Mouse (Mus musculus) E14TG2a.4 (cell line): ENCODE measurements at regions not wholly inside any gene's neighbourhood (a gene's known extent, or its start where the extent isn't known, plus 50 kb on each side); places are given as distances from the start of the nearest gene placed in this dataset.

ENCODE experiments used
- CTCF ChIP-seq: conservative IDR thresholded peaks from 2 replicates; pipeline ENCODE4 v1.5.1; 2014; ENCODE audit warnings: low read length
- NANOG ChIP-seq: IDR thresholded peaks from 2 replicates; pipeline ENCODE4 v1.6.1; 2014; ENCODE audit warnings: borderline replicate concordance, low read length, mixed read lengths
- POU5F1 ChIP-seq: IDR thresholded peaks from 2 replicates; pipeline ENCODE4 v1.6.1; 2014; ENCODE audit warnings: low read length, borderline replicate concordance

DNA sequence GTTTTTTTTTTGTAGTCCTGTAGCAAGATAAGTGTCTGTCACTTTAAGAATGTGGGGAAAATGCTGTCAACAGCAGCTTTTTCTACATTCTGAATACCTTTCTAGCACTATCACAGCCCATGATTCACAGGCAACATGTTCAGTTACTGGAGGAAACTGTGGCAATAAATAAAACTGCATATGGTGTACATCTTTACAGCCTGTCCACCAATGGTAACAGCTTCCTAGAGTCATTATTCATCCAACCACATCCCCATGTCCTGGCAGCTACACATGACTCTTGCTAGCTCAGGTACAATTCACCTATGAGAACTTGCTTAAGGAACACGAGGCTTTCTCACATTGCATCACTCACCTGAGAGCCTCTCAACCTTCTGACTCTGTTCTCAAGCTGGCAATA, 247.7 kb upstream of the Clec14a start:
- TF ChIP-seq CTCF (no peak), POU5F1 (no peak), NANOG (no peak)
